Mouse (Mus musculus) lung, postnatal 0 days (tissue): ENCODE measurements around the gene Gm43720. TPM values are rescaled to one million over a fixed set of nuclear protein-coding genes. Genes with fewer than 3 reads are reported as not detected.
"Not testable (repeated sequence)": the region's sequence is repeated elsewhere in the genome, so short reads cannot be mapped to it uniquely, and the experiment has no call there.

Experiments
- ATAC-seq: fragments of 200-750 bp; cut with Nextera tagmentation; 2 replicates; pipeline ENCODE4 v1.8.0; 2017; ENCODE audit warnings: moderate library complexity
- DNase-seq: peaks from one replicate; pipeline ENCODE4 v3.0.0-alpha.2; 2016; ENCODE audit warnings: low spot score
- H3K27ac ChIP-seq: fragments of 300-500 bp; sonication (generic); 2 replicates; pipeline ENCODE4 v1.5.1; 2014; ENCODE audit warnings: antibody characterized with exemption, mild to moderate bottlenecking, low read length, mixed read lengths
- H3K27me3 ChIP-seq: fragments of 300-500 bp; sonication (generic); replicated peaks from 2 replicates; pipeline ENCODE4 v1.6.1; 2014; ENCODE audit warnings: low read length, mixed read lengths; ENCODE audit not compliant: insufficient read depth
- H3K36me3 ChIP-seq: fragments of 300-500 bp; sonication (generic); 2 replicates; pipeline ENCODE4 v1.6.1; 2014; ENCODE audit warnings: low read length, mixed read lengths; ENCODE audit not compliant: insufficient read depth
- H3K4me1 ChIP-seq: fragments of 300-500 bp; sonication (generic); 2 replicates; pipeline ENCODE4 v1.6.1; 2014; ENCODE audit warnings: antibody characterized with exemption, low read depth, low read length, mixed read lengths; ENCODE audit not compliant: insufficient read depth
- H3K4me2 ChIP-seq: fragments of 300-500 bp; sonication (generic); replicated peaks from 2 replicates; pipeline ENCODE4 v1.6.1; 2014; ENCODE audit warnings: low read depth, mild to moderate bottlenecking, low read length, moderate library complexity, mixed read lengths
- H3K4me3 ChIP-seq: fragments of 300-500 bp; sonication (generic); 2 replicates; pipeline ENCODE4 v1.5.1; 2014; ENCODE audit warnings: low read depth, low read length
- H3K9ac ChIP-seq: fragments of 300-500 bp; sonication (generic); replicated peaks from 2 replicates; pipeline ENCODE4 v1.6.1; 2014; ENCODE audit warnings: low read depth, mild to moderate bottlenecking
- H3K9me3 ChIP-seq: fragments of 300-500 bp; sonication (generic); 2 replicates; pipeline ENCODE4 v1.6.1; 2016; ENCODE audit warnings: low read length, mixed read lengths
- CTCF ChIP-seq: IDR thresholded peaks from 2 replicates; pipeline ENCODE4 v1.5.1; 2016; ENCODE audit warnings: antibody characterized with exemption, mild to moderate bottlenecking
- EP300 ChIP-seq: IDR thresholded peaks from 2 replicates; pipeline ENCODE4 v1.6.1; 2016; ENCODE audit warnings: antibody characterized with exemption, mild to moderate bottlenecking, control low read depth
- WGBS: fragments of 180-500 bp; shearing (Covaris S2); extraction: QIAGEN DNeasy Blood & Tissue Kit; methylation state at CpG from one replicate; pipeline ENCODE4 v1.1.7; 2014; 5-methylcytosine and 5-hydroxymethylcytosine counted together
- polyA plus RNA-seq: library from polyadenylated mRNA; unstranded; fragments of >200 nt; fragmentation: Nextera tagmentation; extraction: Ambion mirVana; gene quantifications from 2 replicates; pipeline ENCODE4 v1.2.1, GENCODE M21; 2015

Gene Gm43720
- polyA plus RNA-seq, 1 experiment from 2014 or later, result 0.02 TPM

- no peaks in the 10 kb centered on the region for H3K27me3 ChIP-seq
- no peak for TF ChIP-seq CTCF
These were observed 52.4 kb downstream of the Gm43720 start for GRCm38 (mm10) chr5:138227367-138227766.

GRCm38 (mm10) chr5:138226491-138226890 lies 53.3 kb downstream of the Gm43720 start:
- no peaks in the 10 kb centered on the region for H3K27me3 ChIP-seq
- H3K4me3 ChIP-seq, result no peak overlapping the region
- H3K4me2 ChIP-seq, result no peak overlapping the region
- H3K36me3 ChIP-seq, result no peaks in the 10 kb centered on the region
- DNase-seq, result no peak
- no peaks in the 10 kb centered on the region for H3K4me1 ChIP-seq
- H3K9me3 ChIP-seq, result no peaks in the 10 kb centered on the region
- H3K9ac ChIP-seq, result no peak overlapping the region
- no peak for ATAC-seq
- TF ChIP-seq EP300 (no peak), CTCF (no peak)
- 73% methylated on average over 4 of the region's 4 CpGs for WGBS
- no peak overlapping the region for H3K27ac ChIP-seq

More at GRCm38 (mm10) chr5:138227367-138227766, 52.4 kb downstream of the Gm43720 start:
- ATAC-seq, result no peak
- Histone ChIP-seq H3K4me3 (no peak overlapping the region), H3K9ac (no peak overlapping the region), H3K27ac (no peak overlapping the region), H3K9me3 (no peaks in the 10 kb centered on the region), H3K4me1 (no peaks in the 10 kb centered on the region), H3K36me3 (no peaks in the 10 kb centered on the region), H3K4me2 (no peak overlapping the region)
- DNase-seq, result no peak
- 50% methylated on average over 2 of the region's 2 CpGs for whole genome bisulfite sequencing

GRCm38 (mm10) chr5:138225700-138226099 lies 54.1 kb downstream of the Gm43720 start, which contains the start of gene Nxpe5:
TSS of gene Nxpe5 (plus strand) at chr5:138225898.
- Histone ChIP-seq H3K4me3 (no peak within 1 kb of the TSS), H3K27me3 (no peaks in the 10 kb centered on the region), H3K9ac (no peak within 1 kb of the TSS), H3K27ac (no peak within 1 kb of the TSS), H3K4me1 (no peaks in the 10 kb centered on the region), H3K9me3 (no peaks in the 10 kb centered on the region), H3K4me2 (no peak within 1 kb of the TSS), H3K36me3 (no peaks in the 10 kb centered on the region)
- DNase-seq, result no peak
- no peak for ATAC-seq
- no peak for TF ChIP-seq EP300
- 48% methylated on average over 2 of the region's 2 CpGs for WGBS

GRCm38 (mm10) chr5:138223287-138223686 lies 56.5 kb downstream of the Gm43720 start:
- Histone ChIP-seq H3K27ac (no peak overlapping the region), H3K4me2 (no peak overlapping the region), H3K4me3 (no peak overlapping the region), H3K9me3 (no peaks in the 10 kb centered on the region), H3K4me1 (no peaks in the 10 kb centered on the region), H3K27me3 (no peaks in the 10 kb centered on the region), H3K9ac (no peak overlapping the region), H3K36me3 (no peaks in the 10 kb centered on the region)
- TF ChIP-seq CTCF, result no peak
- no peak for TF ChIP-seq EP300
- DNase-seq, result no peak
- 39% methylated on average over 3 of the region's 3 CpGs for WGBS
- no peak for ATAC-seq

GRCm38 (mm10) chr5:138222111-138222510 lies 57.6 kb downstream of the Gm43720 start:
- H3K4me3 ChIP-seq, result no peak overlapping the region
- ATAC-seq (no peak), DNase-seq (peak; percentile 79)
- no peaks in the 10 kb centered on the region for H3K36me3 ChIP-seq
- no peaks in the 10 kb centered on the region for H3K27me3 ChIP-seq
- H3K9me3 ChIP-seq, result no peaks in the 10 kb centered on the region
- H3K27ac ChIP-seq, result no peak overlapping the region
- WGBS, result 23% methylated on average over 4 of the region's 4 CpGs
- TF ChIP-seq CTCF (peak; percentile 86), EP300 (no peak)
- H3K4me1 ChIP-seq, result no peaks in the 10 kb centered on the region
- no peak overlapping the region for H3K9ac ChIP-seq
- no peak overlapping the region for H3K4me2 ChIP-seq

- H3K9me3 ChIP-seq, result no peaks in the 10 kb centered on the region
- TF ChIP-seq CTCF (no peak), EP300 (no peak)
- H3K27me3 ChIP-seq, result no peaks in the 10 kb centered on the region
- no peaks in the 10 kb centered on the region for H3K36me3 ChIP-seq
- H3K4me2 ChIP-seq, result no peak overlapping the region
- ATAC-seq (no peak), DNase-seq (no peak)
- H3K27ac ChIP-seq, result no peak overlapping the region
- H3K4me3 ChIP-seq, result no peak overlapping the region
- no peak overlapping the region for H3K9ac ChIP-seq
- H3K4me1 ChIP-seq, result no peaks in the 10 kb centered on the region
- 27% methylated on average over 2 of the region's 2 CpGs for WGBS
These were observed 59.9 kb downstream of the Gm43720 start for GRCm38 (mm10) chr5:138219864-138220263.

GRCm38 (mm10) chr5:138216632-138217031 lies 63.1 kb downstream of the Gm43720 start:
- H3K27ac ChIP-seq, H3K27me3 ChIP-seq, H3K9ac ChIP-seq, H3K9me3 ChIP-seq, H3K36me3 ChIP-seq, ATAC-seq, H3K4me3 ChIP-seq, H3K4me2 ChIP-seq, H3K4me1 ChIP-seq, DNase-seq: not testable (repeated sequence)
- 89% methylated on average over 13 of the region's 13 CpGs for WGBS

Other genes with a start within 250 kb of the Gm43720 start
- gene Smok3c, start 226.8 kb downstream of the Gm43720 start, polyA plus RNA-seq, result not detected in 2 replicates
- gene Zkscan1, start 194.9 kb downstream of the Gm43720 start, polyA plus RNA-seq, result 8.1 and 8.2 TPM in 2 replicates
- gene Zscan21, start 163.1 kb downstream of the Gm43720 start, polyA plus RNA-seq, result 32.1 and 35.1 TPM in 2 replicates
- 11.4 and 12.3 TPM in 2 replicates for gene Zfp113, start 124.2 kb downstream of the Gm43720 start, polyA plus RNA-seq
- gene Cops6, start 118.9 kb downstream of the Gm43720 start, polyA plus RNA-seq, result 173 TPM in 2 replicates
- 10.9 and 11.1 TPM in 2 replicates for gene Ap4m1, start 108.0 kb downstream of the Gm43720 start, polyA plus RNA-seq
- gene Mcm7, start 107.5 kb downstream of the Gm43720 start, polyA plus RNA-seq, result 36.2 and 37.5 TPM in 2 replicates
- 37.5 and 41.1 TPM in 2 replicates for gene Taf6, start 92.5 kb downstream of the Gm43720 start, polyA plus RNA-seq
- 24.2 and 26.3 TPM in 2 replicates for gene Cnpy4, start 92.5 kb downstream of the Gm43720 start, polyA plus RNA-seq
- gene Mblac1, start 85.6 kb downstream of the Gm43720 start, polyA plus RNA-seq, result 6.3 and 6.7 TPM in 2 replicates
- 0.05 and 0.11 TPM in 2 replicates for gene Nxpe5, start 54.1 kb downstream of the Gm43720 start, polyA plus RNA-seq
- gene Lamtor4, start 24.5 kb downstream of the Gm43720 start, polyA plus RNA-seq, result 73.5 and 75.6 TPM in 2 replicates
- gene BC037034, start 15.9 kb downstream of the Gm43720 start, polyA plus RNA-seq, result 2.9 and 3.2 TPM in 2 replicates
- 0.84 and 1.2 TPM in 2 replicates for gene Gal3st4, start 7.1 kb downstream of the Gm43720 start, polyA plus RNA-seq
- gene Gpc2, start within 50 bp of the Gm43720 start, polyA plus RNA-seq, result 2.0 and 2.7 TPM in 2 replicates
- 0.20 and 0.37 TPM in 2 replicates for gene Stag3, start 282 bp upstream of the Gm43720 start, polyA plus RNA-seq
- 0.17 TPM in 1 of 2 replicates, not detected in the other for gene Pvrig, start 62.0 kb upstream of the Gm43720 start, polyA plus RNA-seq
- 15.4 and 15.8 TPM in 2 replicates for gene Zfp157, start 161.5 kb upstream of the Gm43720 start, polyA plus RNA-seq